Mouse (Mus musculus) hindbrain, embryonic 11.5 days (tissue): ENCODE measurements around the gene Cxcr1. TPM values are rescaled to one million over a fixed set of nuclear protein-coding genes. Genes with fewer than 3 reads are reported as not detected.

Experiments
- ATAC-seq: fragments of 200-750 bp; cut with Nextera tagmentation; 2 replicates; pipeline ENCODE4 v1.8.0; 2017; ENCODE audit warnings: mild to moderate bottlenecking, moderate TSS enrichment, moderate library complexity; ENCODE audit not compliant: low FRiP score
- DNase-seq: peaks from one replicate; pipeline ENCODE4 v3.0.0-alpha.2; 2015; ENCODE audit warnings: low spot score
- H3K27ac ChIP-seq: fragments of 300-500 bp; sonication (generic); 2 replicates; pipeline ENCODE4 v1.5.1; 2014; ENCODE audit warnings: mild to moderate bottlenecking, low read depth, low read length
- H3K27me3 ChIP-seq: fragments of 300-500 bp; sonication (generic); 2 replicates; pipeline ENCODE4 v1.6.1; 2014; ENCODE audit warnings: mild to moderate bottlenecking, low read length, moderate library complexity, mixed read lengths; ENCODE audit not compliant: control insufficient read depth, insufficient read depth
- H3K36me3 ChIP-seq: fragments of 300-500 bp; sonication (generic); 2 replicates; pipeline ENCODE4 v1.6.1; 2014; ENCODE audit warnings: mild to moderate bottlenecking, low read length, moderate library complexity, mixed read lengths; ENCODE audit not compliant: control insufficient read depth, insufficient read depth
- H3K4me1 ChIP-seq: fragments of 300-500 bp; sonication (generic); replicated peaks from 2 replicates; pipeline ENCODE4 v1.6.1; 2014; ENCODE audit warnings: low read length, mixed read lengths; ENCODE audit not compliant: control insufficient read depth, insufficient read depth
- H3K4me2 ChIP-seq: fragments of 300-500 bp; sonication (generic); replicated peaks from 2 replicates; pipeline ENCODE4 v1.6.1; 2014; ENCODE audit warnings: mild to moderate bottlenecking, low read depth, low read length
- H3K4me3 ChIP-seq: fragments of 300-500 bp; sonication (generic); 2 replicates; pipeline ENCODE4 v1.5.1; 2014; ENCODE audit warnings: low read depth, low read length
- H3K9ac ChIP-seq: fragments of 300-500 bp; sonication (generic); 2 replicates; pipeline ENCODE4 v1.6.1; 2014; ENCODE audit warnings: low read depth, low read length
- H3K9me3 ChIP-seq: fragments of 300-500 bp; sonication (generic); 2 replicates; pipeline ENCODE4 v1.6.1; 2016; ENCODE audit warnings: low read length; ENCODE audit not compliant: control insufficient read depth
- WGBS: fragments of 180-500 bp; shearing (Covaris S2); extraction: QIAGEN DNeasy Blood & Tissue Kit; methylation state at CpG from one replicate; pipeline ENCODE4 v1.1.7; 2014; 5-methylcytosine and 5-hydroxymethylcytosine counted together
- polyA plus RNA-seq: library from polyadenylated mRNA; unstranded; fragments of >200 nt; fragmentation: Nextera tagmentation; extraction: Ambion mirVana; gene quantifications from 2 replicates; pipeline ENCODE4 v1.2.1, GENCODE M21; 2014

Gene Cxcr1
- polyA plus RNA-seq, 1 experiment from 2014 or later: 0.15 TPM

- no peak overlapping the region for H3K4me3 ChIP-seq
- no peak overlapping the region for H3K4me2 ChIP-seq
- no peaks in the 10 kb centered on the region for H3K36me3 ChIP-seq
- ATAC-seq (no peak), DNase-seq (no peak)
- H3K4me1 ChIP-seq: no peaks in the 10 kb centered on the region
- no peak overlapping the region for H3K27ac ChIP-seq
- 65% methylated on average over 2 of the region's 2 CpGs for WGBS
- no peaks in the 10 kb centered on the region for H3K9me3 ChIP-seq
- no peak overlapping the region for H3K9ac ChIP-seq
- H3K27me3 ChIP-seq: no peaks in the 10 kb centered on the region
Measured at GRCm38 (mm10) chr1:74183006-74183405, 11.4 kb downstream of the Cxcr1 start.

- Histone ChIP-seq H3K9ac (no peak overlapping the region), H3K27me3 (no peaks in the 10 kb centered on the region), H3K4me1 (no peaks in the 10 kb centered on the region), H3K36me3 (no peaks in the 10 kb centered on the region), H3K9me3 (no peaks in the 10 kb centered on the region), H3K4me2 (no peak overlapping the region), H3K27ac (no peak overlapping the region), H3K4me3 (no peak overlapping the region)
- whole genome bisulfite sequencing: 79% methylated on average over 2 of the region's 2 CpGs
- ATAC-seq (no peak), DNase-seq (no peak)
Measured at GRCm38 (mm10) chr1:74181462-74181861, 13.0 kb downstream of the Cxcr1 start.

- DNase-seq (no peak), ATAC-seq (no peak)
- Histone ChIP-seq H3K9me3 (no peaks in the 10 kb centered on the region), H3K4me1 (no peaks in the 10 kb centered on the region), H3K36me3 (no peaks in the 10 kb centered on the region), H3K9ac (no peak overlapping the region), H3K27me3 (no peaks in the 10 kb centered on the region), H3K4me2 (no peak overlapping the region), H3K27ac (no peak overlapping the region), H3K4me3 (no peak overlapping the region)
- WGBS: 54% methylated on average over 9 of the region's 9 CpGs
Measured at GRCm38 (mm10) chr1:74179624-74180408, 14.6 kb downstream of the Cxcr1 start.

- Histone ChIP-seq H3K9ac (no peak overlapping the region), H3K4me3 (no peak overlapping the region), H3K9me3 (no peaks in the 10 kb centered on the region), H3K36me3 (no peaks in the 10 kb centered on the region), H3K4me2 (no peak overlapping the region), H3K4me1 (no peaks in the 10 kb centered on the region), H3K27ac (no peak overlapping the region), H3K27me3 (no peaks in the 10 kb centered on the region)
- DNase-seq (no peak), ATAC-seq (no peak)
- 88% methylated on average over 3 of the region's 3 CpGs for whole genome bisulfite sequencing
Measured at GRCm38 (mm10) chr1:74178618-74179017, 15.8 kb downstream of the Cxcr1 start.

- Histone ChIP-seq H3K4me1 (no peaks in the 10 kb centered on the region), H3K27me3 (no peaks in the 10 kb centered on the region), H3K27ac (no peak overlapping the region), H3K9me3 (no peaks in the 10 kb centered on the region), H3K9ac (no peak overlapping the region), H3K36me3 (no peaks in the 10 kb centered on the region), H3K4me3 (no peak overlapping the region), H3K4me2 (no peak overlapping the region)
- WGBS: 85% methylated on average over 4 of the region's 4 CpGs
- DNase-seq: no peak
- ATAC-seq: no peak
Measured at GRCm38 (mm10) chr1:74175731-74176130, 18.7 kb downstream of the Cxcr1 start.

- 73% methylated on average over 3 of the region's 3 CpGs for WGBS
- H3K9me3 ChIP-seq: no peaks in the 10 kb centered on the region
- no peaks in the 10 kb centered on the region for H3K4me1 ChIP-seq
- H3K27me3 ChIP-seq: no peaks in the 10 kb centered on the region
- no peak overlapping the region for H3K9ac ChIP-seq
- H3K27ac ChIP-seq: no peak overlapping the region
- DNase-seq: no peak
- H3K4me3 ChIP-seq: no peak overlapping the region
- no peaks in the 10 kb centered on the region for H3K36me3 ChIP-seq
- no peak for ATAC-seq
- no peak overlapping the region for H3K4me2 ChIP-seq
Measured at GRCm38 (mm10) chr1:74172722-74173121, 21.7 kb downstream of the Cxcr1 start.

GRCm38 (mm10) chr1:74169721-74170120, 24.7 kb downstream of the Cxcr1 start:
- Histone ChIP-seq H3K4me1 (no peaks in the 10 kb centered on the region), H3K4me3 (no peak overlapping the region), H3K4me2 (no peak overlapping the region), H3K9me3 (no peaks in the 10 kb centered on the region), H3K27me3 (no peaks in the 10 kb centered on the region), H3K27ac (no peak overlapping the region), H3K36me3 (no peaks in the 10 kb centered on the region), H3K9ac (no peak overlapping the region)
- WGBS: 83% methylated on average over 3 of the region's 3 CpGs
- no peak for ATAC-seq
- DNase-seq: no peak

GRCm38 (mm10) chr1:74167136-74167535, 27.3 kb downstream of the Cxcr1 start:
- no peaks in the 10 kb centered on the region for H3K9me3 ChIP-seq
- no peak for DNase-seq
- H3K36me3 ChIP-seq: no peaks in the 10 kb centered on the region
- ATAC-seq: no peak
- 84% methylated on average over 5 of the region's 5 CpGs for WGBS
- H3K4me1 ChIP-seq: no peaks in the 10 kb centered on the region
- no peak overlapping the region for H3K4me3 ChIP-seq
- H3K27ac ChIP-seq: no peak overlapping the region
- no peaks in the 10 kb centered on the region for H3K27me3 ChIP-seq
- no peak overlapping the region for H3K9ac ChIP-seq
- no peak overlapping the region for H3K4me2 ChIP-seq

GRCm38 (mm10) chr1:74160036-74160435, 34.4 kb downstream of the Cxcr1 start:
- Histone ChIP-seq H3K4me1 (no peaks in the 10 kb centered on the region), H3K27ac (no peak overlapping the region), H3K9me3 (no peaks in the 10 kb centered on the region), H3K36me3 (no peaks in the 10 kb centered on the region), H3K4me3 (no peak overlapping the region), H3K9ac (no peak overlapping the region), H3K4me2 (no peak overlapping the region), H3K27me3 (no peaks in the 10 kb centered on the region)
- ATAC-seq (no peak), DNase-seq (no peak)
- WGBS: 71% methylated on average over 2 of the region's 2 CpGs
